Mouse (Mus musculus): ENCODE data around the gene Ep300. TPM values are rescaled to one million over a fixed set of nuclear protein-coding genes. Genes with fewer than 3 reads are reported as not detected.

Gene Ep300
- total and polyA plus RNA-seq, 2 experiments from 2014 or later = 14.9 to 55.5 TPM

- Histone ChIP-seq H3K4me2 (ENCODE audit: low read depth, low read length, poor library complexity, severe bottlenecking) (no peak overlapping the region), H3K9ac (replicated peaks; ENCODE audit: low read length, poor library complexity, severe bottlenecking) (no peak overlapping the region), H3K27me3 (ENCODE audit: insufficient read depth, low read length) (no peaks in the 10 kb centered on the region), H3K4me3 (ENCODE audit: low read depth, low read length) (no peak overlapping the region), H3K27ac (ENCODE audit: low read depth, low read length) (no peak overlapping the region), H3K4me1 (ENCODE audit: insufficient read depth, low read length) (no peaks in the 10 kb centered on the region), H3K9me3 (ENCODE audit: low read length) (no peaks in the 10 kb centered on the region), H3K36me3 (ENCODE audit: insufficient read depth, low read length) (peaks cover 32% of the 10 kb centered on the region)
- TF ChIP-seq CTCF (IDR thresholded peaks at IDR 0.05) = peak; percentile 73
- 85% methylated on average over 1 of the region's 1 CpGs for WGBS
- DNase-seq (ENCODE audit: low spot score) = peak; percentile 35
- ATAC-seq (ENCODE audit: low FRiP score) = no peak
Observed at GRCm38 (mm10) chr15:81606634-81607033, 21.5 kb downstream of the Ep300 start.

DNA sequence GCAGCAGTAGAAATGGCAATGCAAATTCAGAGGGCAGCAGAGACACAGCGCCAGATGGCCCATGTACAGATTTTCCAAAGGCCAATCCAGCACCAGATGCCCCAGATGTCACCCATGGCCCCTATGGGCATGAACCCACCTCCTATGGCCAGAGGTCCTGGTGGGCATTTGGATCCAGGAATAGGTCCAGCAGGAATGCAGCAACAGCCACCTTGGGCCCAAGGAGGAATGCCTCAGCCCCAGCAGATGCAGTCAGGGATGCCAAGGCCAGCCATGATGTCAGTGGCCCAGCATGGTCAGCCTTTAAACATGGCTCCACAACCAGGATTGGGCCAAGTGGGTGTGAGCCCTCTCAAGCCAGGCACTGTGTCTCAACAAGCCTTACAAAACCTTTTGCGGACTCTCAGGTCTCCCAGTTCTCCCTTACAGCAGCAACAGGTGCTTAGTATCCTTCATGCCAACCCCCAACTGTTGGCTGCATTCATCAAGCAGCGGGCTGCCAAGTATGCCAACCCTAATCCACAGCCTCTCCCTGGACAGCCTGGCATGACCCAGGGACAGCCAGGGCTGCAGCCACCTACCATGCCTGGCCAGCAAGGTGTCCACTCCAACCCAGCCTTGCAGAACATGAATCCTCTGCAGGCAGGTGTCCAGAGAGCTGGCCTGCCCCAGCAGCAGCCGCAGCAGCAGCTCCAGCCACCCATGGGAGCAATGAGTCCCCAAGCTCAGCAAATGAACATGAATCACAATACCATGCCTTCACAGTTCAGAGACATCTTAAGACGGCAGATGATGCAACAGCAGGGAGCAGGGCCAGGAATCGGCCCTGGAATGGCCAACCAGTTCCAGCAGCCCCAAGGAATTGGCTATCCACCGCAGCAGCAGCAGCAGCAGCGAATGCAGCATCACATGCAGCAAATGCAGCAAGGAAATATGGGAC, 64.6 kb downstream of the Ep300 start:
- 92% methylated on average over 8 of the region's 8 CpGs for WGBS
- Histone ChIP-seq H3K9me3 (ENCODE audit: low read length) (no peaks in the 10 kb centered on the region), H3K27ac (ENCODE audit: low read depth, low read length) (no peak overlapping the region), H3K4me3 (ENCODE audit: low read depth, low read length) (no peak overlapping the region), H3K27me3 (ENCODE audit: insufficient read depth, low read length) (no peaks in the 10 kb centered on the region), H3K9ac (replicated peaks; ENCODE audit: low read length, poor library complexity, severe bottlenecking) (no peak overlapping the region), H3K36me3 (ENCODE audit: insufficient read depth, low read length) (peaks cover 44% of the 10 kb centered on the region), H3K4me2 (ENCODE audit: low read depth, low read length, poor library complexity, severe bottlenecking) (no peak overlapping the region), H3K4me1 (ENCODE audit: insufficient read depth, low read length) (no peaks in the 10 kb centered on the region)
- no peak for TF ChIP-seq CTCF (IDR thresholded peaks at IDR 0.05)
- ATAC-seq (ENCODE audit: low FRiP score) (no peak), DNase-seq (ENCODE audit: low spot score) (peak; percentile 4)

DNA sequence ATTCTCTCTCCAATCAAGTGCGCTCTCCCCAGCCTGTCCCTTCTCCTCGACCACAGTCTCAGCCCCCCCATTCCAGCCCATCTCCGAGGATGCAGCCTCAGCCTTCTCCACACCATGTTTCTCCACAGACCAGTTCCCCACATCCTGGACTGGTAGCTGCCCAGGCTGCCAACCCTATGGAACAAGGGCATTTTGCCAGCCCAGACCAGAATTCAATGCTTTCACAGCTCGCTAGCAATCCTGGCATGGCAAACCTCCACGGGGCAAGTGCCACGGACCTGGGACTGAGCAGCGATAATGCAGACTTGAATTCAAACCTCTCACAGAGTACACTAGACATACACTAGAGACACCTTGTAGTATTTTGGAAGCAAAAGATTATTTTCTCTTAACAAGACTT, 65.5 kb downstream of the Ep300 start:
- Histone ChIP-seq H3K4me2 (ENCODE audit: low read depth, low read length, poor library complexity, severe bottlenecking) (no peak overlapping the region), H3K27me3 (ENCODE audit: insufficient read depth, low read length) (no peaks in the 10 kb centered on the region), H3K9ac (replicated peaks; ENCODE audit: low read length, poor library complexity, severe bottlenecking) (no peak overlapping the region), H3K36me3 (ENCODE audit: insufficient read depth, low read length) (peaks cover 35% of the 10 kb centered on the region), H3K4me3 (ENCODE audit: low read depth, low read length) (no peak overlapping the region), H3K9me3 (ENCODE audit: low read length) (no peaks in the 10 kb centered on the region), H3K4me1 (ENCODE audit: insufficient read depth, low read length) (no peaks in the 10 kb centered on the region), H3K27ac (ENCODE audit: low read depth, low read length) (no peak overlapping the region)
- no peak for ATAC-seq (ENCODE audit: low FRiP score)
- 85% methylated on average over 7 of the region's 7 CpGs for WGBS
- no peak for TF ChIP-seq CTCF (IDR thresholded peaks at IDR 0.05)
- DNase-seq (ENCODE audit: low spot score) = peak; percentile 41

- H3K4me3 ChIP-seq (ENCODE audit: low read depth, low read length) = no peak overlapping the region
- WGBS = 88% methylated on average over 2 of the region's 2 CpGs
- H3K4me2 ChIP-seq (ENCODE audit: low read depth, low read length, poor library complexity, severe bottlenecking) = no peak overlapping the region
- no peaks in the 10 kb centered on the region for H3K36me3 ChIP-seq (ENCODE audit: insufficient read depth, low read length)
- no peak overlapping the region for H3K27ac ChIP-seq (ENCODE audit: low read depth, low read length)
- no peaks in the 10 kb centered on the region for H3K27me3 ChIP-seq (ENCODE audit: insufficient read depth, low read length)
- DNase-seq (ENCODE audit: low spot score) (no peak), ATAC-seq (ENCODE audit: low FRiP score) (no peak)
- H3K4me1 ChIP-seq (ENCODE audit: insufficient read depth, low read length) = peaks cover 6% of the 10 kb centered on the region; the same call in 1 of the 2 replicates
- no peak for TF ChIP-seq CTCF (IDR thresholded peaks at IDR 0.05)
- H3K9ac ChIP-seq (replicated peaks; ENCODE audit: low read length, poor library complexity, severe bottlenecking) = no peak overlapping the region
- H3K9me3 ChIP-seq (ENCODE audit: low read length) = no peaks in the 10 kb centered on the region
Observed at GRCm38 (mm10) chr15:81661701-81662100, 76.5 kb downstream of the Ep300 start.

DNA sequence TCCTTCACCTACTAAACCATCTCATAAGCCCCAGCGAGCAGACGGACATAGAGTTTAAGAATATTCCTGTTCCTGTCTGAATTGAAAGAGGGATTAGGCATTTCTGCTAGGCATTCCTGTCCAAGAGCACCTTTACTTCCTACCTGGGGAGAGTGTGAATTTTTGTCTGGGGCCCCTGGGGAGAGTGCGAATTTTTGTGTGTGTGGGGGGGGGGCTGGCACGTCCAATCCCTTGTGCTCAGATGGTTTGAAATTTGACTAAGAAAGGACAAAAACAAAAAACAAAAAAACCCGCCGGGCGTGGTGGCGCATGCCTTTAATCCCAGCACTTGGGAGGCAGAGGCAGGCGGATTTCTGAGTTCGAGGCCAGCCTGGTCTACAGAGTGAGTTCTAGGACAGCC, 78.1 kb downstream of the Ep300 start:
- Histone ChIP-seq H3K4me3 (ENCODE audit: low read depth, low read length) (peak overlapping the region; percentile 87), H3K4me2 (ENCODE audit: low read depth, low read length, poor library complexity, severe bottlenecking) (peak overlapping the region; percentile 34), H3K27me3 (ENCODE audit: insufficient read depth, low read length) (no peaks in the 10 kb centered on the region), H3K4me1 (ENCODE audit: insufficient read depth, low read length) (peaks cover 6% of the 10 kb centered on the region; the same call in 1 of the 2 replicates), H3K9ac (replicated peaks; ENCODE audit: low read length, poor library complexity, severe bottlenecking) (no peak overlapping the region), H3K36me3 (ENCODE audit: insufficient read depth, low read length) (peaks cover 14% of the 10 kb centered on the region), H3K9me3 (ENCODE audit: low read length) (no peaks in the 10 kb centered on the region), H3K27ac (ENCODE audit: low read depth, low read length) (no peak overlapping the region)
- no peak for ATAC-seq (ENCODE audit: low FRiP score)
- no peak for TF ChIP-seq CTCF (IDR thresholded peaks at IDR 0.05)
- WGBS = 69% methylated on average over 9 of the region's 10 CpGs
- DNase-seq (ENCODE audit: low spot score) = no peak

All from midbrain, postnatal 0 days (tissue).